Mouse (Mus musculus) kidney, adult 2 months (tissue): Measurements from ENCODE around the gene Rps18.

ENCODE experiments used
- CTCF ChIP-seq: fragments of 200-500 bp; conservative IDR thresholded peaks from 2 replicates; pipeline ENCODE4 v1.5.1; 2011; ENCODE audit warnings: low read depth, mild to moderate bottlenecking, control low read depth, low read length, moderate library complexity, mixed read lengths; ENCODE audit not compliant: insufficient read depth, insufficient read length
- POLR2A ChIP-seq: fragments of 200-500 bp; IDR thresholded peaks from one replicate; pipeline ENCODE4 v1.6.1; 2011; ENCODE audit warnings: low read depth, low read length, control low read depth

DNA sequence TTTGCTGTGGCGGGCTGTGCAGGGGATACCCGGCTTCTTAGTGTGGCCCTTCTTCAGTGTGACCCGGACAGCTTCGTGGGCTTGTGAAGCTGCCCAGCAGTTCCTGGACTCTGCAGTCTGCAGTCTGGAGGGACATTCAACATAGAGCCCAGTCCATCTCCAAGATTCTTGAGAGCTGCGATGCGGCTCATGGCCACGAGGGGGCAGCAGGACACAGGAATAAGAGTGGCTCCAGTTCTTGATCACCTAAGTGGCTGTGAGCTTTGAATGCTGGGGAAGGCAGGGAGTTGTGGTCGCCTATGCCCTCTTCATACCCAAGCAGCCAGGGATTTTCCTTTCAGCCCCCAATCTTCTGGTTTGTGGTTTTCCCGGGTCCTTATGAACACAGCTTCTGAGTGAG, 12.7 kb upstream of the Rps18 start:
- TF ChIP-seq CTCF = peak; percentile 92
- TF ChIP-seq POLR2A = no peak
